Mouse (Mus musculus): ENCODE data around the gene Gm5346. TPM values are rescaled to one million over a fixed set of nuclear protein-coding genes. Genes with fewer than 3 reads are reported as not detected.
"Not testable (repeated sequence)": the region's sequence is repeated elsewhere in the genome, so short reads cannot be mapped to it uniquely, and the experiment has no call there.

The Gm5346 gene
- not detected in 2 replicates for polyA plus RNA-seq (2014; fragmentation: Nextera tagmentation; extraction: Ambion mirVana)

DNA sequence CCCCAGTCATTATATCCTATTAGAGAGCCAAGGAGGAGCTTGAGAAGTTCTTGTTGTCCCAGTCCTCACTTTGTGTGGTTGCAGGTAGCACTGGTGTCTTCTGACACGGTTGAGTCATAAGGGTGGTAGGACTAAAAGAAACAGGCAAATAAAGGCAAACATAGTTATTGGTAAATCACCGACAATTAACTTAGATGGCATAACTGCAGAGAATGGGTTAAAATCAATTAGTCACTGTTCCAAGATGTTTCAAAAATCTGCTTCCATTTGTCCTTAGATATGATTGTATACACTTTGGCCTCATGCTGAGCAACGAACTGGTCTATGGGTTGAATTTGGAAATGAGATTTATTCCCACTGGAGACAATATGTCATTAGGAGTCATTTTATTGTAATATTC lies at the start of gene Gm5346:
TSS of gene Gm5346 (minus strand) at position 101 of the 400 bp plus-strand sequence.
- Histone ChIP-seq H3K27me3 (replicated peaks; ENCODE audit: control insufficient read depth, insufficient read depth, low read length) (no peaks in the 10 kb centered on the region), H3K9me3 (ENCODE audit: control insufficient read depth, low read length) (no peaks in the 10 kb centered on the region), H3K27ac (ENCODE audit: low read depth) (no peak within 1 kb of the TSS), H3K36me3 (ENCODE audit: control insufficient read depth, insufficient read depth, low read length) (no peaks in the 10 kb centered on the region), H3K4me2 (ENCODE audit: low read length) (no peak within 1 kb of the TSS), H3K4me3 (ENCODE audit: low read depth, low read length) (no peak within 1 kb of the TSS), H3K9ac (ENCODE audit: low read length) (no peak within 1 kb of the TSS), H3K4me1 (replicated peaks; ENCODE audit: control insufficient read depth, insufficient read depth, low read length) (no peaks in the 10 kb centered on the region)
- WGBS, result 87% methylated on average over 3 of the region's 3 CpGs
- no peak for ATAC-seq (replicated peaks; ENCODE audit: low FRiP score, low TSS enrichment, low read depth)
- no peak for DNase-seq (ENCODE audit: low spot score)

DNA sequence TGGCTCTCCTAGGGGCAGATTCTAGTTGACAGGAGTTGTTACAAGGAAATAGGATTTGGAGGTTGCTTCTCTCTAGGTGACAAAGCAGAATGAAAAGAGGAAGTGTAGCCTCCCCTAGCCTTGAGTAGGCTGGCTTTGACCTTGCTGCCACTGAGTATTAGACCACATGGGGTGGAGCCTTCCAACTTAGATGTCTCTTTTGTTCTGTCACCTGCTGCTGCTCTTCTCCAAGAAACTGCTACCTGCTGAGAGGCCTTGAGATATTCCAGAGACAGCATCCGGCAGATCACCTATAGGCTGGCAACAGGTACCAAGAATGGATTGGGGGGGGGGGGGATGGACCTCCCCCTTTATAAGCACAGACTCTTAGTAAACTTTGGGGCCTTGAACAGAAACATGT lies 11.0 kb downstream of the Gm5346 start:
- Histone ChIP-seq H3K9ac (ENCODE audit: low read length) (no peak overlapping the region), H3K4me3 (ENCODE audit: low read depth, low read length) (no peak overlapping the region), H3K36me3 (ENCODE audit: control insufficient read depth, insufficient read depth, low read length) (no peaks in the 10 kb centered on the region), H3K4me1 (replicated peaks; ENCODE audit: control insufficient read depth, insufficient read depth, low read length) (no peaks in the 10 kb centered on the region), H3K9me3 (ENCODE audit: control insufficient read depth, low read length) (no peaks in the 10 kb centered on the region), H3K27me3 (replicated peaks; ENCODE audit: control insufficient read depth, insufficient read depth, low read length) (no peaks in the 10 kb centered on the region), H3K27ac (ENCODE audit: low read depth) (no peak overlapping the region), H3K4me2 (ENCODE audit: low read length) (no peak overlapping the region)
- DNase-seq (ENCODE audit: low spot score) (no peak), ATAC-seq (replicated peaks; ENCODE audit: low FRiP score, low TSS enrichment, low read depth) (no peak)
- WGBS, result 74% methylated on average over 1 of the region's 1 CpGs

DNA sequence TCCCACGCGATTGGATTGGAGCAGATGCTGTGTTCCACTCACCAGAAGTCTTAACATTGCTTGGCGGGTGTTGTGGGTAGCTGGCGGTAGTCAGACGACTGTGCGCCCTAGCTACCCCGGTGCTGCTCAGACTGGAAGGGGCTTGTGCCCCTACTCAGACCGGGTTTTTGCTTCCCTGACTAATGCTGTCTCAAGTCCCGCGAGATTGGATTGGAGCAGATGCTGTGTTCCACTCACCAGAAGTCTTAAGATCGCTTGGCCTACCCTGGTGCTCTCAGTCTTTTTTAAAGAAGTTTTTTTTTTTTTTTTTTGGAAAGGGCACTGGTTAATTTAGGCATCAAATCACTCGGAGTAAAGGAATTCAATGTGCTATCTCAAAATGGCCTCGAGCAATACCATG lies 23.4 kb downstream of the Gm5346 start:
- DNase-seq (ENCODE audit: low spot score); H3K4me1 ChIP-seq (replicated peaks; ENCODE audit: control insufficient read depth, insufficient read depth, low read length); ATAC-seq (replicated peaks; ENCODE audit: low FRiP score, low TSS enrichment, low read depth); H3K27ac ChIP-seq (ENCODE audit: low read depth); H3K4me2 ChIP-seq (ENCODE audit: low read length); H3K36me3 ChIP-seq (ENCODE audit: control insufficient read depth, insufficient read depth, low read length); H3K9me3 ChIP-seq (ENCODE audit: control insufficient read depth, low read length); H3K27me3 ChIP-seq (replicated peaks; ENCODE audit: control insufficient read depth, insufficient read depth, low read length); H3K4me3 ChIP-seq (ENCODE audit: low read depth, low read length); H3K9ac ChIP-seq (ENCODE audit: low read length): not testable (repeated sequence)
- WGBS, result 80% methylated on average over 13 of the region's 13 CpGs

DNA sequence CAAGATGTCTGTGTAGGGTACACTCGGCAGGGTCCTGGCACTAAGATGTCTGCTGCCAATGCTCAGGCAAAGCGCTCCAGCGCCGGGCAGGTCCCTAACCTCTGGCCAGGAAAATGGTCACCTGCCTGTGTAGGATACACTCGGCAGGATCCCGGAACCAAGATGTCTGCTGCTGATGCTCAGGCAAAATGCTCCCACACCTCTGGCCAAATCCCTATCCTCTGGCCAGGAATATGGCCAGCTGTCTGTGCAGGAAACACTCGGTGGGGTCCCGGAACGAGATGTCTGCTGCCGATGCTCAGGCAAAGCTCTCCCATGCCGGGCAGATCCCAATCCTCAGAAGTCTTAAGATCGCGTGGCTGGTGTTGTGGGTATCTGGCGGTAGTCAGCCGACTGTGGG lies 23.9 kb downstream of the Gm5346 start:
- ATAC-seq (replicated peaks; ENCODE audit: low FRiP score, low TSS enrichment, low read depth); H3K27me3 ChIP-seq (replicated peaks; ENCODE audit: control insufficient read depth, insufficient read depth, low read length); DNase-seq (ENCODE audit: low spot score); H3K27ac ChIP-seq (ENCODE audit: low read depth); H3K4me3 ChIP-seq (ENCODE audit: low read depth, low read length); H3K4me2 ChIP-seq (ENCODE audit: low read length); H3K9me3 ChIP-seq (ENCODE audit: control insufficient read depth, low read length); H3K4me1 ChIP-seq (replicated peaks; ENCODE audit: control insufficient read depth, insufficient read depth, low read length); H3K9ac ChIP-seq (ENCODE audit: low read length); H3K36me3 ChIP-seq (ENCODE audit: control insufficient read depth, insufficient read depth, low read length): not testable (repeated sequence)
- WGBS, result 94% methylated on average over 15 of the region's 15 CpGs

DNA sequence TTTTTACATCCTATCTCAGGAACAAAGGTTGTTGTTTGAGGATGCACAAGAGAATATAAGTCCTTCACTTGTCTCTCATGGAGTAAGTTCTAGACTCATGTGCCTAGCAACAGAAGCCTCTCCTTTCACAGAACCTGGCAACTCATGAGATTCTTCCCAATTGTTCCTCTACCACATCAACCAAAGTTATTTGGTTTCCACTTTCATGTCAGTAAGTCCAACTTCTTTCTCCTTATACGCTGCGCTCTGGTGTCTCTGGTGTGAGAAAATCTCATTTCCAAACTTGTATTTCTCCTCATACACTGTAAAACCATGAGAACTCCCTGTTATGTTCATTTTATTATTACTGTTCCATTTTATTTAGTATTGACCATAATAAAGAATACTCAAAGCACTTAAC lies 50.5 kb downstream of the Gm5346 start, which contains the start of gene Adam26a:
TSS of gene Adam26a (minus strand) at position 101 of the 400 bp plus-strand sequence.
- H3K9me3 ChIP-seq (ENCODE audit: control insufficient read depth, low read length), result not testable (repeated sequence)
- 100% methylated on average over 2 of the region's 2 CpGs for WGBS

More for the DNA sequence above, 50.5 kb downstream of the Gm5346 start, which contains the start of gene Adam26a:
- not testable (repeated sequence) for H3K4me1 ChIP-seq (replicated peaks; ENCODE audit: control insufficient read depth, insufficient read depth, low read length); H3K4me3 ChIP-seq (ENCODE audit: low read depth, low read length); DNase-seq (ENCODE audit: low spot score); H3K36me3 ChIP-seq (ENCODE audit: control insufficient read depth, insufficient read depth, low read length); H3K27me3 ChIP-seq (replicated peaks; ENCODE audit: control insufficient read depth, insufficient read depth, low read length); H3K9ac ChIP-seq (ENCODE audit: low read length); H3K27ac ChIP-seq (ENCODE audit: low read depth); ATAC-seq (replicated peaks; ENCODE audit: low FRiP score, low TSS enrichment, low read depth); H3K4me2 ChIP-seq (ENCODE audit: low read length)

Other genes starting within 250 kb of the Gm5346 start
- gene Adam26b, start 99.2 kb downstream of the Gm5346 start, polyA plus RNA-seq (2014; fragmentation: Nextera tagmentation; extraction: Ambion mirVana), result not detected in 2 replicates
- not detected in 2 replicates for gene Adam26a, start 50.6 kb downstream of the Gm5346 start, polyA plus RNA-seq (2014; fragmentation: Nextera tagmentation; extraction: Ambion mirVana)
- gene Adam34, start 82.8 kb upstream of the Gm5346 start, polyA plus RNA-seq (2014; fragmentation: Nextera tagmentation; extraction: Ambion mirVana), result not detected in 2 replicates

All from intestine, embryonic 14.5 days (tissue).